Mouse (Mus musculus) gastrocnemius, postnatal 14 days (tissue): Measurements from ENCODE around the gene Thap2. TPM values are rescaled to one million over a fixed set of nuclear protein-coding genes. Genes with fewer than 3 reads are reported as not detected.
A peak's percentile ranks its signal among the peaks of the same experiment; 100 is the strongest.

Source experiments
- DNase-seq: peaks from one replicate; pipeline ENCODE4 v3.0.0; 2021; ENCODE audit warnings: mixed read lengths
- intact Hi-C: fragments of 180-260 bp; cut with DNase I; formaldehyde crosslinking; loops from one replicate; pipeline ENCODE4 v1.15.1; 2025; ENCODE audit warnings: low total_unique reads
- total RNA-seq, 2 experiments: library from RNA; stranded (reverse); gene quantifications; 2 replicates each; pipeline ENCODE4 v1.2.3; 2021

Thap2 gene
- total RNA-seq, 2 experiments from 2014 or later: 4.3 to 4.6 TPM

- intact Hi-C loops: no loop called here
Observed at GRCm38 (mm10) chr10:115358216-115358919, 25.9 kb downstream of the Thap2 start.

GRCm38 (mm10) chr10:115356106-115356505 lies 28.1 kb downstream of the Thap2 start:
- intact Hi-C loops: no loop called here
- no peak for DNase-seq

More at GRCm38 (mm10) chr10:115358216-115358919, 25.9 kb downstream of the Thap2 start:
- DNase-seq: no peak

- DNase-seq: no peak
- intact Hi-C loops: no loop called here
Observed at GRCm38 (mm10) chr10:115355016-115355415, 29.2 kb downstream of the Thap2 start.

GRCm38 (mm10) chr10:115354553-115354952 lies 29.7 kb downstream of the Thap2 start:
- intact Hi-C loops: no loop called here
- DNase-seq: no peak

GRCm38 (mm10) chr10:115350810-115351397 lies 33.3 kb downstream of the Thap2 start:
- no peak for DNase-seq
- intact Hi-C loops: no loop called here

GRCm38 (mm10) chr10:115349509-115349908 lies 34.7 kb downstream of the Thap2 start:
- DNase-seq: no peak

GRCm38 (mm10) chr10:115349029-115349428 lies 35.2 kb downstream of the Thap2 start:
- DNase-seq: no peak
- intact Hi-C loops: no loop called here

More at GRCm38 (mm10) chr10:115349509-115349908, 34.7 kb downstream of the Thap2 start:
- intact Hi-C loops: no loop called here

GRCm38 (mm10) chr10:115348131-115348530 lies 36.1 kb downstream of the Thap2 start:
- intact Hi-C loops: no loop called here
- no peak for DNase-seq

GRCm38 (mm10) chr10:115346444-115346843 lies 37.8 kb downstream of the Thap2 start:
- intact Hi-C loops: no loop called here
- no peak for DNase-seq

GRCm38 (mm10) chr10:115342771-115343425 lies 41.3 kb downstream of the Thap2 start:
- intact Hi-C loops: no loop called here

GRCm38 (mm10) chr10:115339820-115340328 lies 44.4 kb downstream of the Thap2 start:
- no peak for DNase-seq
- intact Hi-C loops: no loop called here

More at GRCm38 (mm10) chr10:115342771-115343425, 41.3 kb downstream of the Thap2 start:
- no peak for DNase-seq

GRCm38 (mm10) chr10:115336901-115337300 lies 47.3 kb downstream of the Thap2 start:
- no peak for DNase-seq
- intact Hi-C loops: no loop called here

- no peak for DNase-seq
- intact Hi-C loops: no loop called here
Observed at GRCm38 (mm10) chr10:115333528-115333927, 50.7 kb downstream of the Thap2 start.

- DNase-seq: no peak
- intact Hi-C loops: no loop called here
Observed at GRCm38 (mm10) chr10:115332997-115333396, 51.2 kb downstream of the Thap2 start.

- DNase-seq: no peak
Observed at GRCm38 (mm10) chr10:115332420-115332952, 51.8 kb downstream of the Thap2 start.

GRCm38 (mm10) chr10:115329010-115329530 lies 55.2 kb downstream of the Thap2 start:
- intact Hi-C loops: loop anchor here (10.0 kb wide), 1 partner anchor 56 kb away; the partner anchor contains the start of genes Thap2 and Zfc3h1
- DNase-seq: no peak

More at GRCm38 (mm10) chr10:115332420-115332952, 51.8 kb downstream of the Thap2 start:
- intact Hi-C loops: no loop called here

GRCm38 (mm10) chr10:115328514-115328913 lies 55.7 kb downstream of the Thap2 start:
- DNase-seq: peak; percentile 49
- intact Hi-C loops: loop anchor here (10.0 kb wide), 1 partner anchor 56 kb away; the partner anchor contains the start of genes Thap2 and Zfc3h1

- DNase-seq: peak; percentile 68
- intact Hi-C loops: loop anchor here (5.0 to 10.0 kb wide), 2 partner anchors 62 to 294 kb away; partner anchors contain the start of genes Thap2 and Zfc3h1
Observed at GRCm38 (mm10) chr10:115323295-115323694, 60.9 kb downstream of the Thap2 start.

- DNase-seq: no peak
- intact Hi-C loops: loop anchor here (5.0 to 10.0 kb wide), 2 partner anchors 63 to 296 kb away; partner anchors contain the start of genes Thap2 and Zfc3h1
Observed at GRCm38 (mm10) chr10:115321317-115322035, 62.8 kb downstream of the Thap2 start.
